Mouse (Mus musculus): ENCODE measurements around the gene Kdm6b.

Kdm6b gene

GRCm38 (mm10) chr11:69414421-69415326 lies 1.2 kb upstream of the Kdm6b start:
- no peak for TF ChIP-seq GATA4 (IDR thresholded peaks at IDR 0.05; ENCODE audit: insufficient replicate concordance, low read length)

DNA sequence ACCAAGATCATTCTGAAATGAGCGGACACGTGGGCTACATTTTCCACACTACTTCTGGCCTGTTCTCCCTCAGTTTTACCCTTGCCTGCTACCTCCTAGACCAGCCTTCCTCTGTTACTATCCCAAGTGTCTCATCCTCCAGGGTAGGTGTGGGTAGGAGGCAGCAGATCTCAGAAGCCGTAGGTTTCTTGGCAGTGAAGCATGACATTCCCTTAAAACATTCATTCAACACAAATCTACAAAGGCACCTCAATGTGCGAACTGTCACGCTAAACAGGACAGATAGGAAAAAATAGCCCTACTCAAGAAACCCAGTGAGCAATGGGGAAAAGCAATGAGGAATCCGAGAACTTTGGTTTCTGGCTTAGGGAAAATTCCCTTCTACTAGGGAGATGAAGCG lies 927 bp downstream of the Kdm6b start:
- no peak for TF ChIP-seq GATA4 (IDR thresholded peaks at IDR 0.05; ENCODE audit: insufficient replicate concordance, low read length)

DNA sequence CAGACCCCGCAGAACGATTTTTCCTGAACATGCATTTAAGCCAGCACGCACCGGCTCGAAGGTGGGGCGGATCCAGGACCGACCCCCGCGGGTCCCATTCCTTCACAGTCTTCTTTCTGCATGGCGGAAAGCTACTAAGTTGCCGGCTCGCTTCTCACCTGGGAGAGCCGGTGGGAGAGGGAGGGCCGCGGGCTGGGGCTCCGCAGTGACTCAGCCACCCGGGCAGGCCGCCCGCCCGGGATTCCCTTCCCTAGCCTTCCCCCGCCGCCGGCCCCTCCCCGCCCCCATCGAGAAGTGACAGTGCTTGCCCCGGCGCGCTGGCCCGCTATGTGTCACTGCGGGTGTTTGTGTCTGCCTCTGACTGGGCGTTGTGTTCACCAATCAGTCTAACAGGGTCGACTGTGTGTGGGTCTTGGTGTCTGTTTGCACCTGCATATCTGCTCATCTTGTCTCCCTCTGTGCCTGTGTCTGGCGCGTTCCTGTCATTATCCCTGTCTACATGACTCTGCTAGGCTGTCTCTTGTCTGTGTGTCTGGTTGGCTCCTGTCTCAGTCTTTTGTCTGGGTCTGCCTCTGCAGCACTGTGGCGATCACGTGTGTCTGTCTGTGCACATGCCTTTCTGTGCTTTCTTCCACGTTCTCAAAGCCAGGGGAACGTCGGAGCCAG lies 1.8 kb downstream of the Kdm6b start:
- TF ChIP-seq GATA4 (IDR thresholded peaks at IDR 0.05; ENCODE audit: insufficient replicate concordance, low read length) = no peak

DNA sequence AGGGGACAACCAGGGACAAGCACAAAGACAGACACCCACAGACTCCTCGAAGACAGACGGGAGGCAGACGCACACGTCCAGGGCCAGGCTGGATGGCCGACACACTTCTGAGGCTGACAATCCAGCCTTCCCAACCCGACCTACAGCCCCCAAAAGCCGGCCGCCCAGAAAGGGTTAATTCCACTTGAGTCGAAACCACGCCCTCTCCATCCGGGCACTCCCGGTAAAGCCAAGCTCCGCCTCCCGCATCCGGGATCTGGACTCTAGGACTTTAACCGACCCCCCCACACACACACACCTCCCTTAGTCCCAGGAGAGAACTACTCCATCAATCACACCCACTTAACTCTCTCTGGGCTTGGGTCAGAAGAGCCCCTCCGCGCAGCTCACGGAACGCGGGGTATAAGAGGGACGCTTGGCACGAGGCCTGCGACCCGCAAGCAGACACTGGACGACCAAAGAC lies 2.4 kb downstream of the Kdm6b start:
- no peak for TF ChIP-seq GATA4 (IDR thresholded peaks at IDR 0.05; ENCODE audit: insufficient replicate concordance, low read length)

DNA sequence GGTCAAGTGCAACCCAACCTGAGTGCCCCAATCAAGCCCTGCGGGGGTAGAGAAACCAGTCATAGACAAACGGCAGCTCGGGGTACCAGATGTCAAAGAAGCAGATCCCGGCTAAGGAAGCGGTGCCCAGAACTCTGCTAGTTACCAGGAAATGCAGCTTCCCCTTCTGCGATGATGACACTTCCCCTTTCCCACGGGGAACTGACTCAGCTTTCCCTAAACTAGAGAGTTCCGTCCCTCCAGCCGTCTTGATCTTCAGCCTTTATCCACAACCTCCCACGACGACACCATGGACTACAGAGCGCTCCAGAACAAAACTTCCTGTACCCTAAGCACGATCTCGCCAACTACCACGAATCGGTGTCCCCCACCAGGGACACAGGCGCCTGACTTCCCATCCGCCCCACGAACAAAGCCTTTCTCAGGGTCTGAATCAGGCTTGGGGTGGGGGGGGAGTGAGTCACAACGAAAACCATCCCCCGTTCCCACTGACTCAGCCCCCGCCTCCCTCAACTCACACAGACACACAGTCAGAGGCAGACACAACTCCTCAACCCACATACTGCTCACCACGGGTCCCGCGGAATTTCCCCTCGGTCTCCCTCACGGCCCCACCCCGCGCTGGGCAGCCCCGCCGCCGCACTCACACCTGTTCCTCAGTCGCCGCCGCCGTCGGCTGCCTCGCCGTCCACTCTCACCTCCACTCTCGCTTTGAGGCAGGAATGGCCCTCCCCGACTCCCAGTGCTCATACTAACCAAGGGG lies 3.0 kb downstream of the Kdm6b start:
- 0 out of 2 replicates have a peak, but pooled peaks have one; percentile 14 for TF ChIP-seq GATA4 (IDR thresholded peaks at IDR 0.05; ENCODE audit: insufficient replicate concordance, low read length)

DNA sequence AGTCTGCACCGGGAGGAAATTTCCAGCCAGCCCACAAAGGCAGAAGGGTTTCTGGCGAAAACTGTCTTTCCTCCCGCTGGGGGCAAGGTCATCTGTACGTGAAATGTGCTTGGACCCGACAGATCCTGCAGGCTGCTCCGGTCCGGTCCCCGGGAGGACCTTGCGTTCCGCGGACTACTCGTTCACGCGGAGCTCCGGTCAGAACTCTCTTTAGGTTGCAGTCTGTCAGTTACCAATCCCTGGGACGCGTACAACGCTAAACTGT lies 3.5 kb downstream of the Kdm6b start:
- no peak for TF ChIP-seq GATA4 (IDR thresholded peaks at IDR 0.05; ENCODE audit: insufficient replicate concordance, low read length)

DNA sequence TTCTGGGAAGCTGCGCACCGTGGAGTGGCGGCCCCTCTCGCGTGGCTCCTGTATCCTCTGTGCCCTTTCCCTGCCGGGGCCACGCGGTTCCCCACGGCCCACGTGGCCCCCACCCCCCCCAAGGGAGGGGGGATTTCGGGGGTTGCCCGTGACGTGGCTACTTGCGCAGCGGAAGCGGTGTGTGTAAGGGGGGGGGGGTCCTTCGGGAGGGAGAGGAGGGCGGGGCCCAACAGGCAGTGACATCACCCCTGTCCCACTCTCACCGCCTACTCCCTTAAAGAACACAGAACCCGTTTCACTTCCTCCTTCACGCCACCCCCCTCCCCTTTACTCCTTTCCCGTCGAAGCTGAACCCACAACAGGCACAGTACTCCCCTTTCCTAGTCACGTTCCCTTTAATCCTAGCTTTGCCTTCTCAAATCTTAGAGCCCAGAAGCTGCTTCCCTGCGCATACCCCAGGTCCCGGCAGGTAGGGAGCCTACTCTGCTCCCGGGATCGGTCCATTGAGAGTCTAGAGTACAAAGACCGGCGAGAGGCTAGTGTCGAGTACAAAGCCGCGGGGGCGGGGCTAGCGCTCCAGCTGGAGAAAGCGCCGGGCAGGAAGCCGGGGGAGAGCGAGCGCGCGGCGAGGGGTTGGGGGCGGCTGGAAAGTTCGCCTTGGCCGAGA lies 4.0 kb downstream of the Kdm6b start:
- TF ChIP-seq GATA4 (IDR thresholded peaks at IDR 0.05; ENCODE audit: insufficient replicate concordance, low read length) = no peak

- TF ChIP-seq GATA4 (IDR thresholded peaks at IDR 0.05; ENCODE audit: insufficient replicate concordance, low read length) = no peak
These were observed 4.7 kb downstream of the Kdm6b start for GRCm38 (mm10) chr11:69408541-69409377.

GRCm38 (mm10) chr11:69407724-69408004 lies 5.8 kb downstream of the Kdm6b start:
- TF ChIP-seq GATA4 (IDR thresholded peaks at IDR 0.05; ENCODE audit: insufficient replicate concordance, low read length) = no peak

DNA sequence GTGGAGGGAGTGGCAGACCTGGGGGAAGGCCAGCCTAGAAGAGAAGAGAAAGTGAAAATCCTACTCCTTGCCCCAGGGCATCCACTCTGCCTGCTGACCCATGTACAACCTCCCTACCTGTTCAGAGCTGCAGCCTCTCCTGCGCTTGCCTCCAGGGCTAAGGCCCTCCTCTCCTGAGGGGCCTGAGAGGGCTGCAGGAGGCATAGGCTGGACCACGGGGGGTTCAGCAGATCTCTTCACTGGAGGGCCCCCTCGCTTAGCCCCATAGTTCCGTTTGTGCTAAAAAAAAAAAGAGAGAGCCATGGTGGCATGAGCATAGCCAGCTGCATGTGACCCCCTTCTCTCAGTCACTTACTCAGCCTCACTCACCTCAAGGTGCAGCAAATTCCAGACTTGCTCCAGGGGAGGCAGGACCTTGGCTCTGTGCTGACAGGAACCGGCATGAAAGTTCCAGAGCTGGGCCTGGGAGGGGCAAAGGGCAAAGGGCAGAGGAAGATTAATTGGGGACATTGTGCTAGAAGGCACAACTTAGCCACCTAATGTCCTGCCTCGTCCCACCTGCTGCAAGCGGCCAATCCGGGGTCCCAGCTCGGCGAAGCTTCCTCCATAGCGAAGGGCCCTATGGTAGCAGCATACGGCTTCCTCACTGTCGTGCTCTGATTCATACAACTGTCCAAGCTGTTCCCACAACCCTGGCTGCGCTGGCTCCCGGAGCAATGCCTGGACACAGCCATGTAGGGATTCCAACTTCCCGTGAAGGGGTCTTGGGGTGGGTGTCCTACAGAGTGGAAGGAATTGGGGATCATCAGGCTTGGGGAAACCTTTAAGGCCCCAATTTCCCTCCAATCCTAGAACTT lies 6.4 kb downstream of the Kdm6b start:
- TF ChIP-seq GATA4 (IDR thresholded peaks at IDR 0.05; ENCODE audit: insufficient replicate concordance, low read length) = no peak

GRCm38 (mm10) chr11:69406282-69406681 lies 7.2 kb downstream of the Kdm6b start:
- TF ChIP-seq GATA4 (IDR thresholded peaks at IDR 0.05; ENCODE audit: insufficient replicate concordance, low read length) = no peak

- no peak for TF ChIP-seq GATA4 (IDR thresholded peaks at IDR 0.05; ENCODE audit: insufficient replicate concordance, low read length)
These were observed 7.9 kb downstream of the Kdm6b start for GRCm38 (mm10) chr11:69405397-69406200.
